Mouse (Mus musculus): ENCODE measurements at regions not wholly inside any gene's neighbourhood (a gene's known extent, or its start where the extent isn't known, plus 50 kb on each side); places are given as distances from the start of the nearest gene placed in this dataset.
A peak's percentile ranks its signal among the peaks of the same experiment; 100 is the strongest.

- no peak for DNase-seq
Observed at GRCm38 (mm10) chr3:149811036-149811435, 820.7 kb upstream of the Adgrl2 start.

DNA sequence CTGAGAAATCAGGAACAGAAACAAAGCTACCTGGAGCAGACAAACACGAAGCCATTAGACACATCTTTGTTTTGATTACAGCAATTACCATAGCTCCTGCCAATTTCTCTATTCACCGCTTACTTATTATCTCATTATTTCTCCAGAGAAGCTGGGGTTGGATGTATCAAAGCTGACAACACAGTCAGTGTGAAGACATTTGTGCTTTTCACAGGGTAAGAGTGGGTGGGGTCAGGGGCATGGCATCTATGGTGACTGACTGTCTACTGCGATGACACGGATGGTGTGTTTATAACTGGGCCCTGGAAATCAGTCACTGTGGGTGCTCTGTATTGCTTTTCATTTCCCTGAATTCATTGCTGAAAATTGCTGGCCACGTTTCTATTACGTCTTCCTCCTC, 815.0 kb upstream of the Adgrl2 start:
- no peak for DNase-seq

GRCm38 (mm10) chr3:149796123-149796522, 805.8 kb upstream of the Adgrl2 start:
- no peak for DNase-seq

DNA sequence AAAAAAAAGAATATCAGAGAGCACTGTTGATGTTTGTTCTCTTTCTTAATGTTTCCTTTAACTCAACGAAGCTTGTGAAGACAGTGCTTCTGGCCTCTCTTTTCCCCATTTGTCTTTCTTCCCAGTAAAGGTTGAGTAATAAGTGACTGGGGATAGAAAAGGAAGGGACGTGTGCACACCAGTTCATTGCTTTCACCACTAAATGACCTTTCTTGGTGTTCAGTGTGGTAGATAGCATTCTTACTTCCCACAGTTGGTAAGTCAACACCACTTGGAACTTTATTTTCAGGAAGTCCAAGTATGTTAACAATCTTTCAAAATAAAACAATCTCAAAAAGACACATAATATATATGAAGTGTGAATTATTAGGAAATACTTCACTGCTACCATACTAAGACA, 801.2 kb upstream of the Adgrl2 start:
- DNase-seq: no peak

DNA sequence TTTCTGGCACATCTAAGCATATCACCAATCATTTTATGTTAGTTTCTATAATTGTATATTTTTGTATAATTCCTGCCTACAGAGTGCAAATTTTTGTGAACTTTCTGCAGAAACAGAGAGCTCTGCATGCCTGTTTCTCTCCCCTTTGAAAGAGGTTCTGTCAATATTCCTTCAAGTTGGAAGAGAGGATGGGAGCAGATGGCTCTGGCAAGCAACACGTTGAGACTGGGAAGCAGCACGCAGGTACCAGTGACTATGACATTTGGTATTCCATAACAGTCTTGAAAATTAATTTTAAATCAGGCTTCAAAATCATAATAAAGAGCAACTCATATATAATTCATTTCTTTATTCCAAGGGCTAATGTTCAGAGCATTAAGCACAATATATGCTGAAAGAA, 795.7 kb upstream of the Adgrl2 start:
- no peak for DNase-seq

GRCm38 (mm10) chr3:149783903-149784608, 793.7 kb upstream of the Adgrl2 start:
- DNase-seq: no peak

- no peak for DNase-seq
Observed at GRCm38 (mm10) chr3:149767847-149768421, 777.6 kb upstream of the Adgrl2 start.

DNA sequence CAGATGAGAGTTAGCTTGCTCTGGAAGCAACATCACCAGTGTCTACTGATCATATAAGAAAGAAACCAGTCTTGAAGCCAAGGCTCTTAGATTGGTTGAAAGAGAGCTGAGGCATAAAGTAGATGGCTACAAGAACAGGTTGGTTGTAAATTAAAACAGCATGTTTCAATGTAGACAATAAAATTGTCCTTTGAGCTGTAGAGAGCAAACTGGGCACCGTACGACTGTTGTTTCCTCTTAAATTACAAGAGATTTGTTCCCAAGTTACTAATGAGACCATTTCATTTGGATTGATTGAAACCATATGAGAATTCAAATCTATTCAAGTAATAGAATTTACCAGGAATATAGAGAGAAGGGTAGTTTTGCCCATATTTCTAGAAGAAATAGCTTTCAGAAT, 770.9 kb upstream of the Adgrl2 start:
- no peak for DNase-seq

DNA sequence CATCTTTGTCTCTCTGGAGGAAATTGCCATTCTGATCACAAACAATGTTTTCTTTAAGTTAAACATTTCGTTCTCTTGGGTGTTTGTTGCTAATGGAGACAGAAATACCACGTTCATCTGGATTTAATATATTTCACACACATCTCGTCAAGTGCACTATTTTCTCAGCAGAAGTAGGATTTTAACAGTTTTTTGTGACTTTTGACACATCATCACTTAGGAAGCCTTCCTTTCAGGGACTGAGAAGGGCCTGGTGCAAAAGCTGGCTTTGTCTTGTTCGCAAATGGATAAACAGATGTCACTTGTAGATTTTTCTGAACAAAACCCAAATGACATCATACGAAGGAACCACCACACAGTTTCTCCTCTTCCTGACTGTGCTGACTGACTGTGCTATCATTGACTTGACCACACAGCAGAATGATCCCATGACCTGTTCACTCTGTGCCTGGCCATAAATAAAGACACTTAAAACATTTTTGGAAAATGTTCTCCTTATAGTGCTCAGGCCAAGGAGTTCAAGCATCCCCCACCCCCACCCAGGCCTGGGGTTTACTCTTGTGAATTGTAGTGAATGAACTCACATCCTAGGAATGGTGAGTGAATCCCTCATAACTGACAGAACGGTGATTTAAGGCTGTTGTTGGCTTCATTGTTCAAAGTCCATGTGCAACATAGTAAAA, 767.7 kb upstream of the Adgrl2 start:
- DNase-seq: no peak

DNA sequence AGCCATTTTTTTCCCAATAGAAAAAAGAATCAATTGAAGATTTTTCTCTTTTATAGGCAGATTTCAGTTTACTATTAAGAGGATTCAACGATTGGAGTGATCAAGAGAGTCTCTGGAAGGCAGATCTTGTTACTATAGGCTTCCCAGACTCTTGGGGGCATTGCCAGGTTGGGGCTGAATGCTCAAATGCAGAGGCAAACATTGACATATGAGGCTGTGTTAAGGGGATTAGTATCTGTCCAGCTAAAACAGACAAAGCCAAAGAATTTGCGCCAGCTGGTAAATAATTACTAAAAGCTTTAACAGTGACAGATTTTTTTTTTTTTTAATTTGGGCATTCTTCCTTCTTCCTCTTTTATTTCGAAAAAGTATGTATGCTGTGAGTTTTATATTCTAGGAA, 745.7 kb upstream of the Adgrl2 start:
- DNase-seq: no peak

DNA sequence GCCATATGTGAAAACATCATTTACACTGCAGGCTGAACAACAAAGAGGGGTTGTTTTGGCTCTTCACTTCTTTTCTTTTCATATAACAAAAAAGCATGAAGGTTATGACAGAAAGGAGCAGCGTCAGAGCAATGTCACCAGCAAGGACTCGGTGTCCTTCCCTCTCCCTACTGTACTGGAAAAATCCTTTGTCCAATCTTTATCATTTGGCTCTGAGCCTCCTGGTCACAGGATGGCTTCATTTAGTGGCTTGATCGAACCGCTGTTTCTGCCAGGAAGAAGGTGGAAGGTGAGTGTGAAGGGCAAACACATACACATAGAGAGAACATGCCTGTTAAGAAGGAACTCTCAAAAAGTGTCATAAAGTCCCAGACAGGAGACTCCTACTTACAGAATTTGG, 735.9 kb upstream of the Adgrl2 start:
- DNase-seq: no peak

GRCm38 (mm10) chr3:149724879-149725278, 734.5 kb upstream of the Adgrl2 start:
- no peak for DNase-seq

- no peak for DNase-seq
Observed at GRCm38 (mm10) chr3:149721832-149722231, 731.5 kb upstream of the Adgrl2 start.

- DNase-seq: no peak
Observed at GRCm38 (mm10) chr3:149720306-149720705, 730.0 kb upstream of the Adgrl2 start.

DNA sequence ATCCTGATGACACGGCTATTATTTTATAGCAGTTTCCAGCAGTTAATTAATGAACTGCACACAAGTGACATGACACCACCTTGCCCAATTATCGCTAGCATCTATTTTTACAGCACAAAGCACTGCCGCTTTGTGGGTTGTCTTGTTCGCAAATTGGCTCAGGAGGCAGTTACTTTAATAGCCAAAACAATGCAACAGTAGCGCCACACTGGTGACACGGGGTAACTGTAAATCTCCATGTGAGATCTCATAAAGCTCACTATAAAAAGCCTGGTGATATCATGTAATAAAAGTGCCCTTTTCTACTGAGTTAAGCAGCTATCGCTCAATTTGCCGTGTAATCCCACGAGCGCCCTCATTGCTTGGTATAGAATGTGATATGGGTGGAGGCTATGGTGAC, 715.4 kb upstream of the Adgrl2 start:
- peak; percentile 11 for DNase-seq

- DNase-seq: no peak
Observed at GRCm38 (mm10) chr3:149705322-149705721, 715.0 kb upstream of the Adgrl2 start.

DNA sequence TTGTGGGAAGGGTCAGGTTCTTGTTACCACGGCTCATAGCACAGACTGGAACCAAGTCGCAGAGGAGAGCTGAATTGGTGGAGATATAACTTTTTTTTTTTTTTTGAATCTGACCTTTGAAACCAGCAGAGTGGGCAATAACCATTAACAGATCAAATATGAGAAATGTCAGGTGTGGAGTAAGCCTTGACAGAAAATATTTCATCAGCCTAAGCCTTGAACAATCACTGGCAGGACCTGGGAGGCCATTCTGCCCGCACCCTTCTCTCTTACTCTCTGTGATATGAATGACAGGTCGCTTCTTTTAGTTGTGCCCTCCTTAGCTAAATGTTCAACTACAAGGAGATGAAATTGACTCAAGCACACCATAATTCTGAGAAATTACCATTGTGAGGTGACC, 714.1 kb upstream of the Adgrl2 start:
- no peak for DNase-seq

DNA sequence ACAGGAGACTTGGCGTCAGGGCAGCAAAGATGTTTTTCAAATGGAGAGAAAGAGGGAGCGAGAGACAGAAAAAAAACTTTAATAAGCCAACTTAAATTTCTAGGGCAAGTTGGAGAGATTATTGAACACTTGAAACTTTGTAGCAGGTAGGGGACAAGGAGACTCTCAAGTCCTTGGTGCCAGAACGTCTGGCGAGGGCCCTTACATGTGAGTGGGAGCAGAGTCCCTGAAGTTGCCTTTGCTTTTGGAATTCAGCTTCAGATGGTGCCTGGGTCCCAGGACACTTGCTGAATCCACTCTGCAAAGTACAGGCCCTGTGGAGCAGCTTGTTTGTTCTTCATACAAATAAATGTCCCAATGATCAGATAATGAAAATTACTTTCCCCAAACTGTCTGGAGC, 693.2 kb upstream of the Adgrl2 start:
- no peak for DNase-seq

- no peak for DNase-seq
Observed at GRCm38 (mm10) chr3:149682246-149682645, 691.9 kb upstream of the Adgrl2 start.

DNA sequence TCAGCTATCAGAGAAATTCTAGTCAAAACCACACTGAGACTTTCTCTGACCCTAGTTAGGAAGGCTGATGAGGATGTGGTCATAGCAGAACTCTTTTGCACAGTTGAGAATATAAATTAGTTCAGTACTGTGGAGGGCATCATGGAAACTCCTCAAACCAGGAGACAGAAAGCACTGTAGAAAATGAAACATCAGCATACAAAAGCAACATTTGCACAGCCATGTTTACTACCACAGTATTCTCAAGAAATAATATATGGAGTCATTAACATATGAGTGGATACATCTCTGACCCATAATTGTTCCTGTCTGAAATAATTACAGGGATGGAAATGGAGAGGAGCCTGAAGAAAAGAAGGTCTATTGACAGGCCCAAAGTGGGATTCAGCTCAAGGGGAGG, 683.6 kb upstream of the Adgrl2 start:
- no peak for DNase-seq

DNA sequence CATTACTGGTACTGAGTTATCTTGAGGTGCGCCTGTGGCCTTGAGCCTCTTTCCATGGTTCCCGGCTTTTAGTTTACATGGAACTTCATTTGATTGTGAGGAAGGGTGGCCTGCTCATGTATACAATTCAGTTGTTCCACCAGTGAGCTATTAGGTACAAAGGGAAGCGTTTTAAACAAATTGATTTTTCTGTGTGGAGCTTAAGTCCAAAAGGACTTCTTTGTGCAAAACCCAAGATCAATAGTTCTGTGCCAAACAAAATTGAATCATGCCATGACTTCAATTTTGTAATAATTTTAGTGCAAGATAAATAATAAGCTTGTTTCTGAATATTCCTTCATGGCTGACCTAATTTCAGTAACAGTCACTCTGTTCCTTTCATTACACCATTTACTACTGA, 674.3 kb upstream of the Adgrl2 start:
- DNase-seq: no peak

GRCm38 (mm10) chr3:149638324-149638723, 648.0 kb upstream of the Adgrl2 start:
- DNase-seq: no peak

DNA sequence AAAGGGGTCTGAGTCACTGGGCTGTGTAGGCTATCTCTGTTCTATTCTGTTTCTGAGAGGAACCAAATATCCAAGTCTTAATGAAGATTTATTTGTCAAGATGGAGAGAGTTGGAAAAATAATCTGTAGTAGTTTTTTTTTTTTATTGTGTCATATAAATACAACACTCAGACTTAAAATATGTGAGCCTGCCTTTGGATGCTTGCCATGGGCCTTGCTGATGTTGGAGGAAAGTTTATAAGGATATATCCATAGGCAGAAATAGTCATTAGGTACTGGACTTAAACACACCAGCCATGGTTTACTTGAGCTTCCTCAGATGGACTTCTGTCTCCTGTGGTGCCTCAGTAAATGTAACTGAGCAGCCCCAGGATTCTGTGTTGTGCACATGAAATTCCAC, 635.8 kb upstream of the Adgrl2 start:
- no peak for DNase-seq

DNA sequence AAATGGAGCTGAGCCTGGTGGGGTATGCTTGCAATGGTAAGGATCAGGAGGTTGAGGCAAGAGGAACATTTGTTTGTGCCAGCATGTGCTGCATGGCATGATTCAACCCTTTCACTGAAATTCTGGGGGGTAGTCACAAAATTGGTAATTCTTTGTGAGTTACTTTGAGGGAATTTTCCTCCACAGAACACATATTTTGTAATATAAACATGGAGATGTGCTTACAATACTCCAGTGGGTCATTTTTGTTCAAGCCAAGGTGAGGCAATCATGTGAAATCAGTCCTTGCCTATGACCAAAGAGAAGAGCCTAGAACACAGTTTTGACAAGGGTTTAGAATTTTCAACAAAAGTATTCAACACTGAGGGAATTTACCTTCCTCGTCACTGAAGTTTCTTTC, 635.1 kb upstream of the Adgrl2 start:
- no peak for DNase-seq

DNA sequence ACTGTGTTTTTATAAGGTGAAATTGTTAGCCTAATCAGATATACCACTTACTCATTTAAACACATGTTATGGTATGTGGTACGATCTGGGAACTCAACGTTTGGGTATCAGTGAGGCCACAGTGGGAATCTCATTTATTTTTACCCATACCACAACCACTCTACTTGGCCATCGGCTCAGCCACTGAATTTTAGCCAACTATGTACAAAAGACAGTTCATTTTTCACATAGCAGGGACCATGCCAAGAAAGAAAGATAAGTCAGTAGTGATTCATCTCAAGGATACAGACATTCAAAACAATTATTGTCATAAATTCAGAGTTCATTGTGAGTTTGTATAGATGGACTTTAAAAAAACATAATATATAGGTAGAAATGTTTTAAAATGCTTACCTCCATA, 634.7 kb upstream of the Adgrl2 start:
- DNase-seq: no peak

All from right cerebral cortex, postnatal 4 days (tissue).